Mouse (Mus musculus): ENCODE measurements at regions not wholly inside any gene's neighbourhood (a gene's known extent, or its start where the extent isn't known, plus 50 kb on each side); places are given as distances from the start of the nearest gene placed in this dataset.

DNA sequence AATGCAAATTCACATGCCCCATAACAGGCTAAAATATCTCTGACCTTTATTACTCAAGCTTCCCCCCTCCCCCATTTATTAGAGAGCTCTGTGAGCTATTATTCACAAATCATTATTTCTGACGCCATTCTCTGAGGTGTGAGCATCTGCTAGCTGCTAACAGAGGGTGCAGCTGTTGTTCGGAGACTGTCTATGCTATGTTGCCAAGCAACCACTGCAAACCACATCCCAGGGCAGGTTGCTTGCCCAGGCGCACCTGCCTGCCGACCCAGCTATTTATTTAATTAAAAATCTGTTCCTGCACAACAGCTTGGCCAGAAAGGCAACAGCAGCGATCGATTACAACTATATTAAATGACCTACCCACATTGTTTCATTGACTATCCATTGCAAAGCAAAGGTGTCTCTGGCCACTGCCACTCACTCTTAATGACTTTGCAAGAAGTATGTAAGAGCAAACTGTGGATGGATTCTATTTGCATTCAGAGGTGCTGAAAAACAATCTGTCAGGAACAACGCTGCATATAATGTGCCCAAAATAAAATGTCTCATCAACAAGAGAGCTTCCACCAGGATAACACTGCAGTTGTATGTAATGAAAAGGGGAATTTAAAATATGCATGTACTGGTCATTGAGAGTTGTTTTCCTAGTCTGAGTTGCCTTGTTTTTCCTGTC is 84.2 kb upstream of the Cacna2d1 start:
- H3K4me2 ChIP-seq = no peak overlapping the region
- H3K27ac ChIP-seq = peak overlapping the region; percentile 68
- ATAC-seq = peak; percentile 98

DNA sequence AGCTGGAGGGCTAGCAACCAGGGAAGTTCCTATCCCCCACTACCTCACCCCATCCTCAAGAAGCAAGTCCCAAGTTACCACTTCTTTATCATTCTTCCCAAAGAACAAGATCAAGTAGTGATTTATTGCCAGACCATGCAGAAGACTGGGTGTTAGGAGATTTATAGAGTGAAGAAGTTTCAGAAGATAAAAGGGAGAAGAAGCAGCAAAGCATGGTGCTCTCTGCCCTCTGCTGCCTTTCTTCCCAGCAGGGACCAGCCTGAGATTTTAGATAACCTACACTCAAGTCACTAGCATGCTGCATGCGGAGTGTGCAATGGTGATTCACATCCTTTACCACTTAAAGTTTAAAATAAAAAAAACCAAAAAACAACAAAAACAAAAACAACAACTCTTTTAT is 79.7 kb upstream of the Cacna2d1 start:
- H3K9me3 ChIP-seq (replicated peaks) = no peaks in the 10 kb centered on the region
- H3K27me3 ChIP-seq = no peaks in the 10 kb centered on the region
- WGBS = 88% methylated on average over 1 of the region's 1 CpGs
- H3K27ac ChIP-seq = no peak overlapping the region
- H3K36me3 ChIP-seq (ENCODE audit: poor library complexity, severe bottlenecking) = no peaks in the 10 kb centered on the region
- no peak overlapping the region for H3K9ac ChIP-seq
- H3K4me2 ChIP-seq = no peak overlapping the region
- H3K4me1 ChIP-seq = peaks cover 8% of the 10 kb centered on the region
- no peak overlapping the region for H3K4me3 ChIP-seq
- no peak for ATAC-seq

More for the DNA sequence above, 84.2 kb upstream of the Cacna2d1 start:
- H3K9me3 ChIP-seq (replicated peaks) = no peaks in the 10 kb centered on the region
- 24% methylated on average over 7 of the region's 7 CpGs for WGBS
- no peak overlapping the region for H3K9ac ChIP-seq
- H3K36me3 ChIP-seq (ENCODE audit: poor library complexity, severe bottlenecking) = no peaks in the 10 kb centered on the region
- no peak overlapping the region for H3K4me3 ChIP-seq
- no peaks in the 10 kb centered on the region for H3K27me3 ChIP-seq
- peaks cover 8% of the 10 kb centered on the region for H3K4me1 ChIP-seq

DNA sequence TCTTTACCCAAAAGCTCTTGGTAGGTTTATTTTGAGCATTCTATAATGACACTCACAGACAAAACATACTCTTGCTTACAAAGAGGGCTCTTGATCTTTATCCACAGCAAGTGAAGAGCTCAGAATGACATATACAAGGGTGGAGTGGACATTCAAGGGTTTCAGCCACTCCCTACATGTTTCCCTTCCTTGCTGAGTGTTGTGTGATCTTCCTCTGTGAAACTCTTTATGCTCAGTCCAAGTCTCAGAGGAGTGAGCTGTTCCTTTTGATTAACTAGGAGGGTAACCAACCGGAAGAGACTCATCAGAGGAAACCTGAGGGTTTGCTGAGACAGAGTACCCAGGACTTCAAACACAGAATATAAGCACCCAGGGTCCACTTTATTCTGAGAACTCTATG is 77.5 kb upstream of the Cacna2d1 start:
- H3K4me1 ChIP-seq = no peaks in the 10 kb centered on the region
- no peak for ATAC-seq
- H3K4me2 ChIP-seq = no peak overlapping the region
- H3K27me3 ChIP-seq = no peaks in the 10 kb centered on the region
- no peaks in the 10 kb centered on the region for H3K9me3 ChIP-seq (replicated peaks)
- 26% methylated on average over 1 of the region's 1 CpGs for WGBS
- H3K4me3 ChIP-seq = no peak overlapping the region
- no peaks in the 10 kb centered on the region for H3K36me3 ChIP-seq (ENCODE audit: poor library complexity, severe bottlenecking)
- H3K9ac ChIP-seq = no peak overlapping the region
- no peak overlapping the region for H3K27ac ChIP-seq

DNA sequence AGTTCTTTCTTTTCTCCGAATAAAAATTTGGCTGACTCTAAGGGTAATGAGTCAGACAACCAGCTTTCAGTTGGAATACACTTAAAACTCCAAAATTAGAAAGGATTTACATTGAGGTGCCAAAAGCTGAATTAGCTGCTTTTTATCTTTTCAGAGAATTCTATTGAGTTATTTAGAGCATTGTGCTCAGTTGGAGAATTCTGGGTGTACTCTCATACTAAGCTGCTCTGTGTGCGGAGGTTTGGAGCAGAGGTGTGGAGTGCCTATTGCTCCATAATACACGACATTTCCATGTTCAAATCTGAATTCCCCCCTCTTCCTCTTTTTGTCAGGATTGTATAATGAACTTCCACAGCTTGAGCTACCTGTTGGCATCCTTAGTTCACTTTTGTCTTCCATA is 60.4 kb upstream of the Cacna2d1 start:
- H3K4me3 ChIP-seq = no peak overlapping the region
- 45% methylated on average over 3 of the region's 3 CpGs for WGBS
- no peaks in the 10 kb centered on the region for H3K36me3 ChIP-seq (ENCODE audit: poor library complexity, severe bottlenecking)
- H3K9ac ChIP-seq = no peak overlapping the region
- no peaks in the 10 kb centered on the region for H3K9me3 ChIP-seq (replicated peaks)
- peaks cover 7% of the 10 kb centered on the region; the same call in 1 of the 2 replicates for H3K4me1 ChIP-seq
- H3K27ac ChIP-seq = no peak overlapping the region
- no peak for ATAC-seq
- H3K27me3 ChIP-seq = peaks cover 12% of the 10 kb centered on the region; the same call in 1 of the 2 replicates
- H3K4me2 ChIP-seq = no peak overlapping the region

DNA sequence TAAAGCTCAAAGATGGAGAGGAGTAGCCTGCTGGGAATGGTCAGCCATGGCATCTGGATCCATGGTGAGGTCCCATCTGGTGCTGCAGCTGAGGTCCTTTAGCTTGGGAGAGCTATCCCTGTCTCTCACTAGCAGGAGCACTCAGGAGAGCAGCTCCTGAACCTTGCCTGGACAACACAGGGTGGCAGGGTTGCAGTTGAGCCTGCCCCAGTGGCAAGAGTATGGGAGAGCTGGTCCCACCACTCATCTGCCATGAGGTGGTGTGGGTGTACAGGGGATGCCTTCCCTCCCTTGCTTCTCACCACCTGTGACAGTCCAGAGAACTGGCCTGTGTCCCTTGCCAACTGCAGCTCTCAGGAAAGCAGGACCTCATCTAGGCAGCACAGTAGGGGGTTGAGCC is 51.5 kb upstream of the Cacna2d1 start:
- no peak overlapping the region for H3K27ac ChIP-seq
- no peak for ATAC-seq
- H3K4me1 ChIP-seq = no peaks in the 10 kb centered on the region

More for the DNA sequence above, 51.5 kb upstream of the Cacna2d1 start:
- Histone ChIP-seq H3K4me2 (no peak overlapping the region), H3K36me3 (ENCODE audit: poor library complexity, severe bottlenecking) (no peaks in the 10 kb centered on the region), H3K27me3 (no peaks in the 10 kb centered on the region), H3K9me3 (replicated peaks) (no peaks in the 10 kb centered on the region), H3K4me3 (no peak overlapping the region), H3K9ac (no peak overlapping the region)

Data from forebrain, embryonic 13.5 days (tissue).